Mouse (Mus musculus): ENCODE results near the gene Serpina5.

Serpina5 gene

DNA sequence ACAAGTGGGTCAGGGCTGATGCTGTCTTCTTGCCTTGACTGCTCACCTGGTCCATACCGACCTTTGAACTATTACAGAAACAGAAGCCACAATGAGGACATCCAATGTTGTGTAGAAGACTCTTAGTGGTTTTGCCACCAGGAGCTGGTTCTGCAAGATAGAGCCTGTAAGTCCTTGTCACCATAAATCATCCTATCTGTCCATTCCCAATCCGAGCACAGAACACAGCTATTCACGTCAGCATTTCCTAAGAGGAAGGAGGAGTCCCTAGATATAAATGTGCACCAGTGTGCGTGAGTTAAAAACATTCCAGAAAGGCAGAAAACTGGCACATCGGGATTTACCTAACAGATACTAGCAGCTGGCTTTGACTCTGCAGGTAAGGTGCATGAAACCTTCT is 26.8 kb downstream of the Serpina5 start, which contains the start of gene Serpina3b:
Gene Serpina3b (plus strand): TSS at position 301 of the 400 bp plus-strand sequence.
- DNase-seq (ENCODE audit: low spot score) = no peak

DNA sequence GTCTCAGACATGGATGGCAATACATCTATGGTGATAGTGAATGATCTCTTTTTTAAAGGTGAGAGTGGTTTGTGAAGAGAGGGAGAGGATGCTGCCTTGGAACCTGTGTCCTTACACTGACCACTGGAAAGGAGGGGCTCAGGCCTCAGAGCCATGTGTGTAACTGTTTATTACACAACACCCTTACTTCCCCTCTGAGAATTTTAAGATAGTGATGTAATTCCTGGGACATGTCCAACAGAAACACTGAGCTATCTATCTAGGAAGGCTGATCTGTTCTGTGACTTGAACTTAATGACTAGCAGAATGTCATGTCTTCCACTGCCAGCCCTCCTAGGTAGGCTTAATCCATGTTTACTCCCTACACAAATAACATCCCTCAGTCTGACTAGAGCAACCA is 30.1 kb downstream of the Serpina5 start:
- DNase-seq (ENCODE audit: low spot score) = no peak

GRCm38 (mm10) chr12:104138216-104138615 is 37.3 kb downstream of the Serpina5 start:
- no peak for DNase-seq (ENCODE audit: low spot score)

DNA sequence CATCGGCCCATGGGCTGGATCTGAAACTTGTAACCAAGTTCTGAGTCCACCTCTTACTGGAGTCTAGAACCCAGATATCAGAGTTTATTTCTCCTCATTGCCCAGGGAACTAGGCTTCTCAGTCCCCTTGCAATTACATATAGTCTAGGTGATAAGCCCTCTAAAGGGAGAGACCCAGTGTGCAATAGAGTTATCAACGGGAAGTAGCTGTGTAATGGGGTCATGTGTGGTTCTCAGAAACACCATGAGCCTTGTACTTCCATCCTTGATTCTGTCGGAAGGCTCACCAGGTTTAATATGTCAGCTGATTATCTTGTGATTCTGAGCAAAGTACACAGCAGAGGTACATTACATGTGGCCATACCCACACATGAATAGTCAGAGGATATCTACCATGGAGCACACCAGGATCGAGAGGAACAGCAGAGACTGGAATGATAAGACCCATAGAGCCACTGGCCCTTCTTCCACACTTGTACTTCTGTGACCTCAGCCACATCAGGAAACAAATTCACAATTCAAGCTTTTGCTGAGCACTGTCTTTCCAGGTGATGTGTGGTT is 39.7 kb downstream of the Serpina5 start:
- no peak for DNase-seq (ENCODE audit: low spot score)

DNA sequence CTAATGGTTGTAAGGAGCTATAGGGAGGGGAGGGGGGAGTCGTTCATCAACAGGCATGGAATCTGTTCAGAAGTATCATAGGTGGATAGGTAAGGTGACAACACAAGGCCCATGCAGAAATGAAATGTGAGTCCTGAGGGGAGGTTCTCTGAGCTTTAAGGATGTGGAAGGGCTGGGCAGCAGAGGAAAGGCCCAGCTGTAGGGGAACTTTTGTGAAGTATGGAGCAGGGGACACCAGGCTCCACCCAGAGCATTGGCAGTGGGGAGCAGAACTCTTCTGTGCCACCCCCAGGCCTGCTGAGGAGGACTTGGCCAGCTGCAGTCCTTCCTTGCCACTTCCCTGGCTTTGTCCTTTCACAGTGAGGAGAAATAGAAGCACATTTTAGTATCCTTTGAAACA is 40.6 kb downstream of the Serpina5 start:
- no peak for DNase-seq (ENCODE audit: low spot score)

- no peak for DNase-seq (ENCODE audit: low spot score)
These were observed 41.5 kb downstream of the Serpina5 start for GRCm38 (mm10) chr12:104142427-104142826.

DNA sequence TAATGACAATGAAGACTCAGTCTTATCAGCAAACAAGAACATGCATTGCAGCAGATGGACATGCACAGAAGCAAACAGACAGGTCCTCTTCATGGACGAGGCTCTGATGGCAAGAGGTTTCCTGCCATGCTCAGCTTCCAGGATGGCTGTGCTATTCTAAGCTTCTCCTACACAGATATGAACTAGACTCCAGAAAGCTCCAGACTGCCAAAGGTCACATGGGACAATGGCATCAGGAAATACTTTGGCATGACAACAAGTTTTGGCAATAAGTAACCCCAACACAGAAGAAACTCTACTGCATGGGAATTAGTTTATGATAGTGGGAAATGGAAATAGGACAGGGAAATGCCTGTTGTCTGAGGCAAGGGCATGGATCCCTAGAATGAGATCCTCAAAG is 42.4 kb downstream of the Serpina5 start:
- DNase-seq (ENCODE audit: low spot score) = no peak

GRCm38 (mm10) chr12:104145571-104145970 is 44.7 kb downstream of the Serpina5 start:
- no peak for DNase-seq (ENCODE audit: low spot score)

DNA sequence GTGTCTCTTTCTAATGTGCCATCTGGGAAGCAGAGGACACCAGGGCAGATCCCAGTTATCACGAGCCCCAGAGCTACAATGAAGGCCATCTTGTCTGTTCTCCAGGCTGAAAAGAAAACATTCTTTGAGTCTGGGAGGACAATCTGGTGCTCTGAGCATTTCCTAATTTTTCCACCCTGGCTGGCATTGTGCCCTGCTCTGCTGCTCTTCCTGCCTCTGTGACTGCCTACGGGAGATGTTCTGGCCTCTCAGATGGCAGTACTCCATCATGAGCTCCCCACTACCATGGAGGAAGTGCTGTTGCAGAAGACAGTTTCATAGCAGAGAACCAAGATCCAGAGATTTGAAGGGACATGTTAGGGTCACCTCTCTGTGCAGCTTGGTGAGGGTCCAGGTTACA is 51.1 kb downstream of the Serpina5 start:
- DNase-seq (ENCODE audit: low spot score) = no peak

GRCm38 (mm10) chr12:104153041-104153645 is 52.2 kb downstream of the Serpina5 start:
- DNase-seq (ENCODE audit: low spot score) = no peak

DNA sequence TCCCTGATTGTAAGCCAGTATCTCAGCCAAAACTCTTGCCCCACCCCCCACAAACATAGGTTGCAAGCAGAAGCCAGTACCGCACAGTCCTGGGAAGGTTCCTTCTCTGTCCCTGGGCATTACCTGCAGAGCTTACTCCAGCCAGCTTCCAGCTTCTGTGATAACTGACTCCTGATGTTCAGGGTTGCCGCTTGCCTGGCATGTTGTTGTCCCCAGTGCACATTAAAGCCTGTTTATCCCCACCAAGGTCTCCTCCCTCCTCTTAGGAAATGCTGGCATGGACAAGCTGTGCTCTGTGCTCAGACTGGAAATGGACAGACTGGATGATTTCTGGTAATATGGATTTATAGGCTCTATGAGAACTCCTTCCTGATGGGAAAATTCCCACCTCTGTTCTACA is 52.7 kb downstream of the Serpina5 start, which contains the start of gene Serpina3c:
Gene Serpina3c (minus strand): TSS at position 215 of the 400 bp plus-strand sequence.
- DNase-seq (ENCODE audit: low spot score) = no peak

Data from urinary bladder, postnatal 10 days (tissue).